Mouse (Mus musculus) forebrain, embryonic 10.5 days (tissue): Measurements from ENCODE around the gene Rufy1. TPM values are rescaled to one million over a fixed set of nuclear protein-coding genes. Genes with fewer than 3 reads are reported as not detected.

Experiments used
- DNase-seq: peaks from one replicate; pipeline ENCODE4 v3.0.0-alpha.2; 2017; ENCODE audit warnings: low spot score; ENCODE audit errors: extremely low spot score
- H3K27ac ChIP-seq: fragments of 300-500 bp; sonication (generic); 2 replicates; pipeline ENCODE4 v1.5.1; 2016; ENCODE audit warnings: mild to moderate bottlenecking
- H3K27me3 ChIP-seq: fragments of 300-500 bp; sonication (generic); 2 replicates; pipeline ENCODE4 v1.6.1; 2016; ENCODE audit warnings: mild to moderate bottlenecking; ENCODE audit not compliant: poor library complexity, severe bottlenecking
- H3K36me3 ChIP-seq: fragments of 300-500 bp; sonication (generic); replicated peaks from 2 replicates; pipeline ENCODE4 v1.6.1; 2016; ENCODE audit warnings: mild to moderate bottlenecking, moderate library complexity
- H3K4me1 ChIP-seq: fragments of 300-500 bp; sonication (generic); 2 replicates; pipeline ENCODE4 v1.6.1; 2016
- H3K4me3 ChIP-seq: fragments of 300-500 bp; sonication (generic); 2 replicates; pipeline ENCODE4 v1.5.1; 2016; ENCODE audit warnings: mild to moderate bottlenecking, moderate library complexity
- H3K9me3 ChIP-seq: fragments of 300-500 bp; sonication (generic); 2 replicates; pipeline ENCODE4 v1.6.1; 2016; ENCODE audit warnings: mild to moderate bottlenecking, moderate library complexity
- WGBS: fragments of 180-500 bp; shearing (Covaris S2); methylation state at CpG from one replicate; pipeline ENCODE4 v1.1.7; 2016; 5-methylcytosine and 5-hydroxymethylcytosine counted together
- polyA plus RNA-seq: library from polyadenylated mRNA; unstranded; fragments of >200 nt; fragmentation: Nextera tagmentation; extraction: Ambion mirVana; gene quantifications from 2 replicates; pipeline ENCODE4 v1.2.1, GENCODE M21; 2016

The Rufy1 gene
- polyA plus RNA-seq, 1 experiment from 2014 or later, result 23.1 TPM

GRCm38 (mm10) chr11:50388217-50388929, 42.6 kb downstream of the Rufy1 start:
- Histone ChIP-seq H3K36me3 (peaks cover 94% of the 10 kb centered on the region), H3K4me1 (no peaks in the 10 kb centered on the region), H3K27me3 (no peaks in the 10 kb centered on the region), H3K27ac (no peak overlapping the region), H3K9me3 (no peaks in the 10 kb centered on the region), H3K4me3 (no peak overlapping the region)
- WGBS, result 98% methylated on average over 3 of the region's 3 CpGs
- DNase-seq, result no peak

GRCm38 (mm10) chr11:50387697-50388096, 43.2 kb downstream of the Rufy1 start:
- H3K4me3 ChIP-seq, result no peak overlapping the region
- H3K36me3 ChIP-seq, result peaks cover 94% of the 10 kb centered on the region
- H3K27me3 ChIP-seq, result no peaks in the 10 kb centered on the region
- no peak for DNase-seq
- 92% methylated on average over 4 of the region's 4 CpGs for WGBS
- no peak overlapping the region for H3K27ac ChIP-seq
- no peaks in the 10 kb centered on the region for H3K9me3 ChIP-seq
- no peaks in the 10 kb centered on the region for H3K4me1 ChIP-seq

- Histone ChIP-seq H3K4me3 (no peak overlapping the region), H3K36me3 (peaks cover 95% of the 10 kb centered on the region), H3K27ac (no peak overlapping the region), H3K27me3 (no peaks in the 10 kb centered on the region), H3K4me1 (no peaks in the 10 kb centered on the region), H3K9me3 (no peaks in the 10 kb centered on the region)
- 81% methylated on average over 3 of the region's 3 CpGs for WGBS
- DNase-seq, result no peak
These were observed 43.7 kb downstream of the Rufy1 start for GRCm38 (mm10) chr11:50387167-50387679.

GRCm38 (mm10) chr11:50381311-50381710, 49.6 kb downstream of the Rufy1 start:
- DNase-seq, result no peak
- Histone ChIP-seq H3K27me3 (no peaks in the 10 kb centered on the region), H3K4me1 (peaks cover 34% of the 10 kb centered on the region), H3K4me3 (peak overlapping the region; percentile 94), H3K36me3 (peaks cover 79% of the 10 kb centered on the region), H3K27ac (no peak overlapping the region), H3K9me3 (no peaks in the 10 kb centered on the region)
- 65% methylated on average over 4 of the region's 4 CpGs for WGBS

- H3K4me1 ChIP-seq, result peaks cover 51% of the 10 kb centered on the region
- 78% methylated on average over 12 of the region's 12 CpGs for WGBS
- H3K27me3 ChIP-seq, result peaks cover 19% of the 10 kb centered on the region
- peaks cover 58% of the 10 kb centered on the region for H3K36me3 ChIP-seq
- peak overlapping the region; percentile 100; the same call in 1 of the 2 replicates for H3K27ac ChIP-seq
- peak overlapping the region; percentile 94 for H3K4me3 ChIP-seq
- no peak for DNase-seq
- no peaks in the 10 kb centered on the region for H3K9me3 ChIP-seq
These were observed 51.7 kb downstream of the Rufy1 start for GRCm38 (mm10) chr11:50379023-50379752.

- peak; percentile 78 for DNase-seq
These were observed 52.8 kb downstream of the Rufy1 start for GRCm38 (mm10) chr11:50377892-50378684.

GRCm38 (mm10) chr11:50376911-50377891, 53.7 kb downstream of the Rufy1 start, which contains the start of gene Hnrnph1:
Hnrnph1 (plus strand) TSS chr11:50376990.
- Histone ChIP-seq H3K4me3 (peak within 1 kb of the TSS; percentile 94), H3K4me1 (peaks cover 51% of the 10 kb centered on the region), H3K27me3 (peaks cover 23% of the 10 kb centered on the region), H3K27ac (peak within 1 kb of the TSS; percentile 100), H3K36me3 (peaks cover 38% of the 10 kb centered on the region), H3K9me3 (no peaks in the 10 kb centered on the region)
- WGBS, result under 1% methylated on average over 76 of the region's 76 CpGs
- peak; percentile 99 for DNase-seq

More at GRCm38 (mm10) chr11:50377892-50378684, 52.8 kb downstream of the Rufy1 start:
- peak overlapping the region; percentile 94 for H3K4me3 ChIP-seq
- peaks cover 47% of the 10 kb centered on the region for H3K36me3 ChIP-seq
- peaks cover 21% of the 10 kb centered on the region for H3K27me3 ChIP-seq
- H3K4me1 ChIP-seq, result peaks cover 51% of the 10 kb centered on the region
- under 1% methylated on average over 71 of the region's 71 CpGs for WGBS
- no peaks in the 10 kb centered on the region for H3K9me3 ChIP-seq
- H3K27ac ChIP-seq, result peak overlapping the region; percentile 100

GRCm38 (mm10) chr11:50376156-50376790, 54.7 kb downstream of the Rufy1 start:
- peaks cover 29% of the 10 kb centered on the region for H3K36me3 ChIP-seq
- peaks cover 26% of the 10 kb centered on the region for H3K27me3 ChIP-seq
- 25% methylated on average over 10 of the region's 10 CpGs for WGBS
- no peak for DNase-seq
- H3K9me3 ChIP-seq, result no peaks in the 10 kb centered on the region
- peaks cover 57% of the 10 kb centered on the region for H3K4me1 ChIP-seq
- H3K4me3 ChIP-seq, result peak overlapping the region; percentile 94
- peak overlapping the region; percentile 100 for H3K27ac ChIP-seq

GRCm38 (mm10) chr11:50375421-50375820, 55.5 kb downstream of the Rufy1 start:
- WGBS, result 48% methylated on average over 5 of the region's 5 CpGs
- no peak for DNase-seq
- no peaks in the 10 kb centered on the region for H3K9me3 ChIP-seq
- H3K4me3 ChIP-seq, result no peak overlapping the region
- no peak overlapping the region for H3K27ac ChIP-seq
- peaks cover 26% of the 10 kb centered on the region for H3K27me3 ChIP-seq
- H3K4me1 ChIP-seq, result peaks cover 57% of the 10 kb centered on the region
- H3K36me3 ChIP-seq, result peaks cover 21% of the 10 kb centered on the region

GRCm38 (mm10) chr11:50374286-50375015, 56.5 kb downstream of the Rufy1 start:
- H3K27ac ChIP-seq, result no peak overlapping the region
- H3K4me1 ChIP-seq, result peaks cover 47% of the 10 kb centered on the region
- H3K4me3 ChIP-seq, result no peak overlapping the region
- DNase-seq, result no peak
- WGBS, result 88% methylated on average over 13 of the region's 13 CpGs
- peaks cover 26% of the 10 kb centered on the region for H3K27me3 ChIP-seq
- H3K36me3 ChIP-seq, result peaks cover 11% of the 10 kb centered on the region
- H3K9me3 ChIP-seq, result no peaks in the 10 kb centered on the region

GRCm38 (mm10) chr11:50373621-50374020, 57.3 kb downstream of the Rufy1 start:
- H3K4me1 ChIP-seq, result peaks cover 40% of the 10 kb centered on the region
- peaks cover 3% of the 10 kb centered on the region; the same call in 1 of the 2 replicates for H3K36me3 ChIP-seq
- H3K9me3 ChIP-seq, result no peaks in the 10 kb centered on the region
- no peak overlapping the region for H3K4me3 ChIP-seq
- 86% methylated on average over 1 of the region's 1 CpGs for WGBS
- no peak overlapping the region for H3K27ac ChIP-seq
- no peak for DNase-seq
- peaks cover 26% of the 10 kb centered on the region for H3K27me3 ChIP-seq
